ENCODE assay signal across 8 mouse cellular contexts in genomic region chr15:63652216-63652961, GRCm38 (mm10).
DNase-seq lines count a peak whose midpoint lies in the region.

No protein-coding gene starts in this region.

- no peaks in the 10 kb centered on the region for H3K36me3 ChIP-seq in macrophage (ENCODE audit: inconsistent target)

- DNase-seq in Muller cell, postnatal 12 days (ENCODE audit: inconsistent ontology term), result peak; percentile 43
- peak; percentile 27 for DNase-seq in cerebellum, adult 9-11 months
- peak; percentile 87 to 91 for DNase-seq in frontal cortex, postnatal 25 days (ENCODE audit: low spot score in 2 of 2)
- DNase-seq in hindlimb bud, embryonic 11.5 days (ENCODE audit: extremely low spot score, low read depth, low spot score), result peak; percentile 20
- DNase-seq in left cerebral cortex, adult 18-20 months (ENCODE audit: low spot score in 2 of 2), result peak; percentile 84 to 92
- peak; percentile 92 for DNase-seq in right cerebral cortex, postnatal 14 days
- peak; percentile 73 to 83 for DNase-seq in urinary bladder, postnatal 36 days (ENCODE audit: low spot score in 2 of 2)

- WGBS in macrophage (ENCODE audit: missing documents), result 37% methylated on average over 11 of the region's 11 CpGs

- no peak overlapping the region for H3K4me3 ChIP-seq in macrophage (ENCODE audit: inconsistent target)

- H3K79me2 ChIP-seq in macrophage (ENCODE audit: inconsistent target), result no peaks in the 10 kb centered on the region

- H3K27ac ChIP-seq in macrophage, result peak overlapping the region; percentile 43

Comparison
In these comparisons a context has a peak if more than half of its experiments do, and no peak if none do; other contexts are left out.
1. DNase-seq: peak in every context shown above with its lines; median percentile 92 in right cerebral cortex, postnatal 14 days; 89 in frontal cortex, postnatal 25 days; 88 in left cerebral cortex, adult 18-20 months; 78 in urinary bladder, postnatal 36 days; 43 in Muller cell, postnatal 12 days; 27 in cerebellum, adult 9-11 months; 20 in hindlimb bud, embryonic 11.5 days.